Mouse (Mus musculus): ENCODE measurements at regions not wholly inside any gene's neighbourhood (a gene's known extent, or its start where the extent isn't known, plus 50 kb on each side); places are given as distances from the start of the nearest gene placed in this dataset.

DNA sequence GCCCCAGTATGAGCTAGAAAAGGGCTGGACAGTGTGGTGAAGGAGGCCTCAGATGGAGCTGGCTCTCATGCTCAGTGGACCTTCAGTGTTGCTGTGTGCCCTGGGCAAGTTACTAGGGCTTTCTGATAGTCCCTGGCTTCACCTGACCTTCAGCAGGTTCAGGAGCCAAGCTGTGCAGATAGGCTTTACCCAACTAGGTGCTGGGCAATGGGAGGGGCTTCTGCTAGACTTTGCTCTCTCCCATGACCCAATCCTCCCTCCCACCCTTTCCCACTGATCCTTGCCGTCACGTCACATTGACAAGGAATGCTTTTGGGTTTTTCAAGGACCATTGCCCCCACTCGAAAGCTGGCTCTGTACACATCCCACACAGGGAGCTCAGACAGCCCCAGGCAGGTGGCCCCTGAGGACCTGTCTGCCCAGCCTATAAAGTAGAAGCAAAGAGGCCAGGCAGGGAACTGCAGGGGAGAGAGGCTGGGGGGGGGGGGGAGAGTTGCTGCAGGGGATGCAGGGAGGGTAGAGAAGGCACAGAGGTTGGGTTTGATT, 57.5 kb upstream of the Wnt11 start:
- Histone ChIP-seq H3K9me3 (replicated peaks; ENCODE audit: control insufficient read depth, insufficient read depth, low read length, poor library complexity, severe bottlenecking) (no peaks in the 10 kb centered on the region), H3K4me1 (ENCODE audit: control insufficient read depth, insufficient read depth, low read length) (no peaks in the 10 kb centered on the region), H3K27me3 (ENCODE audit: control insufficient read depth, insufficient read depth, low read length, poor library complexity, severe bottlenecking) (no peaks in the 10 kb centered on the region), H3K9ac (ENCODE audit: low read depth, poor library complexity, severe bottlenecking) (no peak overlapping the region), H3K4me3 (ENCODE audit: low read depth, low read length) (no peak overlapping the region), H3K27ac (ENCODE audit: insufficient read depth, low read length) (no peak overlapping the region), H3K36me3 (ENCODE audit: control insufficient read depth, insufficient read depth, low read length, poor library complexity, severe bottlenecking) (no peaks in the 10 kb centered on the region)
- TF ChIP-seq EP300 (IDR thresholded peaks at IDR 0.05; ENCODE audit: insufficient read depth, low read depth, low read length) (no peak), POLR2A (IDR thresholded peaks at IDR 0.05; ENCODE audit: insufficient read depth, low read length) (no peak), CTCF (IDR thresholded peaks at IDR 0.05; ENCODE audit: low read depth, low read length) (no peak)

DNA sequence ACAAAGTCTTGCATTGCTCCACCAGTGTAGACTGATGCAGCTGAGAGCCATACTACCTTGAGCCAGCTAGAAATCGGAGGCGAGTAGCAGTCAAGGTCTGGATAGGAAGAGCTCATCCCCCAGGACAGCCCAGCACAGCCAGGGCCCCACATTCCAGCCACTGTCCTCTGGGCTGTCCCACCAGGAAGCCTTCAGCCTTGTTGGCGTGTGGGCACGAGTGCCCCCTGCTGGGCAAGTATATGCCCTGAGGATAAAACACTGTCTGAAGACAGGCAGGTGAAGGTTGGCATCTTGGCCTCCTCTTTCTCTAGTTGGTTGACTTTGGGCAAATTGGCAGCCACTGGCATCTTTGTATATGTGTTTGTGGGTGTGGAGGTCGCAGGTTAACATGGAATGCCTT, 56.0 kb upstream of the Wnt11 start:
- H3K36me3 ChIP-seq (ENCODE audit: control insufficient read depth, insufficient read depth, low read length, poor library complexity, severe bottlenecking), result no peaks in the 10 kb centered on the region
- no peaks in the 10 kb centered on the region for H3K4me1 ChIP-seq (ENCODE audit: control insufficient read depth, insufficient read depth, low read length)
- H3K27ac ChIP-seq (ENCODE audit: insufficient read depth, low read length), result no peak overlapping the region
- TF ChIP-seq EP300 (IDR thresholded peaks at IDR 0.05; ENCODE audit: insufficient read depth, low read depth, low read length) (no peak), CTCF (IDR thresholded peaks at IDR 0.05; ENCODE audit: low read depth, low read length) (peak; percentile 81)
- H3K9ac ChIP-seq (ENCODE audit: low read depth, poor library complexity, severe bottlenecking), result no peak overlapping the region
- H3K9me3 ChIP-seq (replicated peaks; ENCODE audit: control insufficient read depth, insufficient read depth, low read length, poor library complexity, severe bottlenecking), result no peaks in the 10 kb centered on the region
- no peaks in the 10 kb centered on the region for H3K27me3 ChIP-seq (ENCODE audit: control insufficient read depth, insufficient read depth, low read length, poor library complexity, severe bottlenecking)
- H3K4me3 ChIP-seq (ENCODE audit: low read depth, low read length), result no peak overlapping the region

DNA sequence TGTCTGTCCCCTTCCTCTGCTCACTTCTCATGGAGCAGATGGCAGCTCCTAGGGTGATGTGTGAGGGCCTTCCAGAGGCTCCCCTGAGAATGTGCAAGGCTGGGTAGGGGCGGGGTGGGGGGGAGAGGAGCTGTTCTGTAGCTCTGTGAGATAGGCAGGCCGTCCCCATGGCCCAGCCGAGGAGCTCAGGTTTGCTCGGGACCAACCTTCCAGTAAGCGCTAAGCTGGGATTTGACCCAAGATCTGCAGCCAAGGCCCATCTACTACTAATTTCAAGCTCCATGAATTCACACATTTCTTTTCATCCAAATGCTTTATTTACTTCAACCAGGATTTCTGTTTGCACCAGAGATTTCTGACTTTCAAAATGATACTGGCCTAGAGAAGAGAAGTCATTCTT, 51.4 kb upstream of the Wnt11 start:
- H3K4me1 ChIP-seq (ENCODE audit: control insufficient read depth, insufficient read depth, low read length), result peaks cover 3% of the 10 kb centered on the region
- no peaks in the 10 kb centered on the region for H3K9me3 ChIP-seq (replicated peaks; ENCODE audit: control insufficient read depth, insufficient read depth, low read length, poor library complexity, severe bottlenecking)
- H3K27me3 ChIP-seq (ENCODE audit: control insufficient read depth, insufficient read depth, low read length, poor library complexity, severe bottlenecking), result no peaks in the 10 kb centered on the region
- H3K27ac ChIP-seq (ENCODE audit: insufficient read depth, low read length), result no peak overlapping the region
- TF ChIP-seq CTCF (IDR thresholded peaks at IDR 0.05; ENCODE audit: low read depth, low read length) (no peak), POLR2A (IDR thresholded peaks at IDR 0.05; ENCODE audit: insufficient read depth, low read length) (no peak), EP300 (IDR thresholded peaks at IDR 0.05; ENCODE audit: insufficient read depth, low read depth, low read length) (no peak)
- no peaks in the 10 kb centered on the region for H3K36me3 ChIP-seq (ENCODE audit: control insufficient read depth, insufficient read depth, low read length, poor library complexity, severe bottlenecking)
- H3K9ac ChIP-seq (ENCODE audit: low read depth, poor library complexity, severe bottlenecking), result no peak overlapping the region
- H3K4me3 ChIP-seq (ENCODE audit: low read depth, low read length), result no peak overlapping the region

DNA sequence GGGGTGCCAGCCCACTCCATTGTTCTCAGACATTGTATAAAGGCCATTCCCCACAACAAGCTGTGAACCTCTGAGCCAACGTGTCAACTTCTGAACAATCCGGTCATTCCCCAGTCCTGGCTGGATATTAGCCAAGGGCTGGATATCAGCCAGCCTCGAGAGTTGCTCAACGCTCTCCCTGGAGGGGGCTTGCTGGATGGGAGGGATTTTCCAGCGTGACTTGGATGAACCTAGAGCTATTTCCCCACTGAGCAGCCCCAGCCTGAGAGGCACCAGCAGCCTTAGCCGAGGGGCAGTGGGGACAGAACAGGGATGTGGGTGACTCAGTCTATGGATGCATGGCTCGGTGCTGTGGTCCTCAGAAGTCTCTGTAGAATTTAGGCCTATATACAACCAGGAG, 51.0 kb upstream of the Wnt11 start:
- no peak overlapping the region for H3K27ac ChIP-seq (ENCODE audit: insufficient read depth, low read length)
- no peaks in the 10 kb centered on the region for H3K9me3 ChIP-seq (replicated peaks; ENCODE audit: control insufficient read depth, insufficient read depth, low read length, poor library complexity, severe bottlenecking)
- H3K4me3 ChIP-seq (ENCODE audit: low read depth, low read length), result no peak overlapping the region
- no peaks in the 10 kb centered on the region for H3K36me3 ChIP-seq (ENCODE audit: control insufficient read depth, insufficient read depth, low read length, poor library complexity, severe bottlenecking)
- no peak overlapping the region for H3K9ac ChIP-seq (ENCODE audit: low read depth, poor library complexity, severe bottlenecking)
- TF ChIP-seq POLR2A (IDR thresholded peaks at IDR 0.05; ENCODE audit: insufficient read depth, low read length) (no peak), CTCF (IDR thresholded peaks at IDR 0.05; ENCODE audit: low read depth, low read length) (no peak), EP300 (IDR thresholded peaks at IDR 0.05; ENCODE audit: insufficient read depth, low read depth, low read length) (no peak)
- H3K27me3 ChIP-seq (ENCODE audit: control insufficient read depth, insufficient read depth, low read length, poor library complexity, severe bottlenecking), result no peaks in the 10 kb centered on the region
- peaks cover 3% of the 10 kb centered on the region for H3K4me1 ChIP-seq (ENCODE audit: control insufficient read depth, insufficient read depth, low read length)

DNA sequence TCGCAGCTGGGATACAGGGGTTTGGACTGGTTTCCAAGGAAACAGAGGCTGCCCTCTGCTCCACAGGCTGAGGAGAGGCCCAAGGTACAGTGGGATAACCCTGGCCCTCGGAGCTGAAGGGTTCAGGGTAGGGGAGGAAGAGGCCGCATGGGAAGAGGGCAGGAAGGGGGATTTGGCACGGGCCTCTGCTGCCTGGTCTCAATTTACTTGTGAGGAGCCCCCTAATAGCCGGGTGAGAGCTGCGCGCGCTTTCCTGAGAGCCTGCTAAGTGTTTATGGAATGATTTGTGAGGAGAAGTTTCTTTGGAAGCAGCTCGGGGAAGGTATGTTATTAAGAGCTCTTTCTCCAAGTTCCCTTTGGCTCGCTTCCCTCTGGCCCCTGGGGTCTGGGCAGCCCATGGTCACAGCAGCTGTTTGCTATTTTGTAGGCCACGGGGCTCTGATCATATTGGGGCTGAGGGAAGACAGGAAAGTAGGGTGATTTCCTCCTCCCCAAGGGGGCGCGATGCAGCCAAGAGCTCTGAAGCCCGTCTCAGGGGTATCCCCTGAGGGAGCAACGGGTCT, 50.5 kb upstream of the Wnt11 start:
- Histone ChIP-seq H3K4me1 (ENCODE audit: control insufficient read depth, insufficient read depth, low read length) (peaks cover 3% of the 10 kb centered on the region), H3K36me3 (ENCODE audit: control insufficient read depth, insufficient read depth, low read length, poor library complexity, severe bottlenecking) (no peaks in the 10 kb centered on the region), H3K27ac (ENCODE audit: insufficient read depth, low read length) (no peak overlapping the region), H3K9ac (ENCODE audit: low read depth, poor library complexity, severe bottlenecking) (no peak overlapping the region), H3K27me3 (ENCODE audit: control insufficient read depth, insufficient read depth, low read length, poor library complexity, severe bottlenecking) (no peaks in the 10 kb centered on the region), H3K9me3 (replicated peaks; ENCODE audit: control insufficient read depth, insufficient read depth, low read length, poor library complexity, severe bottlenecking) (no peaks in the 10 kb centered on the region), H3K4me3 (ENCODE audit: low read depth, low read length) (no peak overlapping the region)
- TF ChIP-seq EP300 (IDR thresholded peaks at IDR 0.05; ENCODE audit: insufficient read depth, low read depth, low read length) (no peak), CTCF (IDR thresholded peaks at IDR 0.05; ENCODE audit: low read depth, low read length) (no peak), POLR2A (IDR thresholded peaks at IDR 0.05; ENCODE audit: insufficient read depth, low read length) (no peak)

All from ES-Bruce4 (cell line).